Mouse (Mus musculus): ENCODE data around the gene 4933427I04Rik. TPM values are rescaled to one million over a fixed set of nuclear protein-coding genes. Genes with fewer than 3 reads are reported as not detected.
A peak's percentile ranks its signal among the peaks of the same experiment; 100 is the strongest.

The 4933427I04Rik gene
- not detected for polyA plus RNA-seq (2017; shearing (Covaris generic))

DNA sequence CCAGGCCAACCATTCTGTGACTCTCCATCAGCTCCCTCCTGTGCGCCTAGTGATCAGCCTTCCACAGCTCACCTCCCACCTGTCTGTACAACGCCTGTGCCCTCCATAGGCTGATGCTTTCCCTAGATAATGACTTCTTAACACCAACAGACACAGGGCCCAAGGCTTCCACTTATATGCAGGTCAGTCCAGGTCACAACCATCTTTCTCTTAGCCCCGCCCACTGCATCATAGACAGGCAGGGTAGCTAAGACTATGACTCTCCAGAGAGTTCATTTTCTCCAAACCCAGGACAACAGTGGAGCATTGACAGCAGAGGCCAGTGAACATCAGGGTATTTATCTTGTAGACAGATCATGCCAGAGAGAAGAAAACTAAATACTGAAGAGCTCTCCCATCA is at the start of gene 4933427I04Rik:
TSS of gene 4933427I04Rik (plus strand) at position 301 of the 400 bp plus-strand sequence.
- no peak for ATAC-seq

DNA sequence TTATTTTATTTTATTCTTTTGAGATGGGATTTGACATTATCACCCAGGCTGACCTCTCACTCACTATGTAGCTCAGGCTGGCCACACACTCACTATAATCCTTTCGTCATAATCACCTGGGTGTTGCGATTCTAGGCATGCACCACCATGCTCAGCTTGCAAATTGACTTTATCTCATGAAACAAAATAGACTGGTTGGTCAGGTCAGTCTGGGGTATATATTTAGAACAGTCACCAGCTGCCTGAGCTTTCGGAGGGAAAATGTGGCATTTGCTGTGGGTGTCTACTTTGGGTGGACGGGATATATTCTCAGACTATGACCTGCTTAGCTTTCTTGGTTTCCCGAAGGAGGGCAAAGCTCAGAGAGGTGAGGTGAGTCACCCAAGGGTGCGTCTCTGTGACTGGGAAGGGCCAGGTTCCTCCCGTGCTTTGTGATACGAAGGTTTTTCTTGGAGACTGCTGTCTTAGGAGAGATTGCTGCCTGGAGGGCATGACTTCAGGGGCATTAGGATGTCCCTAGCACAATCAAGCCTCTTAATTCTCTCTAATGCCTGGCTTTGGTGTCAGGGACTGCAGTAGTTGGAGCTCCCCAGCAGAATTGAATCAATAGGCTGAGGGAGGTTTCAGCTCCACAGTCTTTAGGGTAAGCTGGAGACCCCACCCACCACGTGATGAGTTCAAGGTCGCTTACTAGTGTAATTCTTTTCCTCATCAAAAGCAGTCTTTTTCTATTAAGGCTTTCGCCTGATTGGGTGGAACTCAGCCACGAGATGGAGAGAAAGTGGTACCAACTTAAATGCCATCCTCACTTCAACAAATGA is 48.8 kb upstream of the 4933427I04Rik start:
- ATAC-seq = no peak

GRCm38 (mm10) chr4:123812525-123812924 is 47.0 kb upstream of the 4933427I04Rik start:
- ATAC-seq = no peak

DNA sequence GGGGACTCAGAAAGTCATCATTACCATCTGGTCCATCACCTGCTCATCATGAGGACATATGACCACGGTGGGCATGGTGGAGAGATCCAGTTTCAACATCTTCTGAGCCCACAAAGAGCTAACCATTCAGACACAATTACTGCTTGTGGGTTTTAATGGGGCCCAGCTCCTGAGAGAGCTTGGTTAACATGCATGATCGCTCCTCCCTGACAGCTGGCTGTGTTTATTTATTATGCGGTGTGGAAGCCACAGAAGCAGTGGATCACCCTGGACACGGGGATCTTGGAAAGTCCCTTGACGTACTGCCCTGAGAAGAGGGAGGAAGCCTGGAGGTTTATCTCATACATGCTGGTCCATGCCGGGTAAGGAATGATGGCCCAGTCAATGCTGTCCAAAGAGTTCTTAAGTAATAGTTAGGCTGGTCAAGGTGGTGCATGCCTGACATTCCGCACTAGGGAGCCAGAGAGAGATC is 45.4 kb upstream of the 4933427I04Rik start:
- ATAC-seq = no peak

GRCm38 (mm10) chr4:123819093-123819610 is 40.3 kb upstream of the 4933427I04Rik start:
- ATAC-seq = no peak

DNA sequence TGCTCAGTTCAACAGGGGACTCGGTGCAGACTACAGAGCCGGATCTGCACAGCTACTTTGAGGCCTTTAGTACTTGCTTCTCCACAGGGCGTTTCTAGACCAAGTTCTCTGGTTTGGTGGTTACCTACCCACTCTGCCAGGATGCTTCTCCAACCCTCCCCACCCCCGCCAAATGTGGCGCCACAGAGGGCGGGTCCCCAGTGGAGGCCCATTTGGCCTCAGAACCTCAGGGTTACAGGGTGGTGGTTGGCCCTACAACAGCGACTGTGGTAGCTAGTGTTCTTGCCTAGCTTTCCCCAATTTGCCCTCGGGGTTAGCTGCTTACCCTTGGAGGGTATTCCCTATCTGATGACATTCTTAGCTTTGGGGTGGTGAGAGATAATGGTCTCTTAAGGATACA is 17.4 kb upstream of the 4933427I04Rik start:
- no peak for ATAC-seq

DNA sequence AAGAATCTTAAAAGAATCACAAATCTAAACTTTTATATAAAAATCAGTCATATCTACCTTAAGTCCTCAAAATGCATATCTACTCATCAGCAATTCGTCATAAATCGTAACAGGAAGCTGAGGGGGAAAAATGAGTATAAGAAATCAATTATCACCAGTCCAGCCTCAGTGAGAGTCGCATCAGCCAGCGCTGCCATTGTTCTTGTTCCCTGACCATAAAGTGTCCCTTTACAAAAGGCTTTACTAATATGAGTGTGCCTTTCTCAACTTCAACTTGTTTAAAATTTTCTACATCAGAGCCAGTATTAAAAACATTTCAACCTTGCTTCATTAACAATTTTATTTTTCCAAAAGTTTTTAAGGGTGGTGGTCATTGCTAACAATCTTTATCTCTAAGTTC is 2.6 kb upstream of the 4933427I04Rik start:
- no peak for ATAC-seq

- no peak for ATAC-seq
These were observed 1.4 kb upstream of the 4933427I04Rik start for GRCm38 (mm10) chr4:123858090-123858489.

GRCm38 (mm10) chr4:123859803-123860202 is 324 bp downstream of the 4933427I04Rik start:
- ATAC-seq = no peak

DNA sequence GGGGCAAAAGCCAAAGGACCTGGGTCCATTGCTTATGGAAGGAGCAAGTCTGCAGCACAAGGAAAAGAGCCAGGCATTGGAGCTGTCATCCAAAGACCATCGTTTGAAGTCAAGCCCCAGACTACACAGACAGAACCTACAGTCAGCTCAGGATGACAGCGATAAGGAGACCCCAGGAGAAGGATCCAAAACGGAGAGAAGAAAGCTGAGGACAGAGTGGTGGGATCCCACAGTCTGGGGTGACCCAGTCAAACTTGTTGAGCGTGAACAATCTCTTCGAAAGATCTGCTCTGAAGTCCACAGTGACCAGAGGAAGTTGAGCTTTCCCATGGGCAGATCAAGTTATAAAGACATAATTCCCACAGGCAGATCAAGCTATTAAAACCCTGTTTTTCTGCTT is 1.1 kb downstream of the 4933427I04Rik start:
- no peak for ATAC-seq

DNA sequence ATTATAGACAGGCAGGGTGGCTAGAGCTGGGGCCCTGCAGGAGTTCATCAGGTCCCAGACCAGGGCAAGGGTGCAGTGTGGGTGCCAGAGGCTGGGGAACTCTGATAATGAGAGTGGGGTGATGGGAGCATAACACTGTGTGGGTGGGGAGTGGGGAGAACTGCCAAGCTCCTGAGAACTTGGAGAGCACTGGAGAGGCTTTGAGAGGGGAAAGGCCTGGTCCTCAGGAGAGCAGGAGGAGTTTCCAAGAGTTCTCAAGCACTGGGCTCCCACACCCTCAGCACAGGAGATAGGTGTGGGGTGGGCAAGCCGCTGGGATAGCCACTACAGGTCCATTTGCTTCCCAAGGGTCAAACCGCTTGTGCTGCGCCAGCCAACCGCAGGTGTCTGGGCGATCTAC is 34.2 kb downstream of the 4933427I04Rik start:
- no peak for ATAC-seq

- ATAC-seq = no peak
These were observed 34.8 kb downstream of the 4933427I04Rik start for GRCm38 (mm10) chr4:123894295-123894694.

DNA sequence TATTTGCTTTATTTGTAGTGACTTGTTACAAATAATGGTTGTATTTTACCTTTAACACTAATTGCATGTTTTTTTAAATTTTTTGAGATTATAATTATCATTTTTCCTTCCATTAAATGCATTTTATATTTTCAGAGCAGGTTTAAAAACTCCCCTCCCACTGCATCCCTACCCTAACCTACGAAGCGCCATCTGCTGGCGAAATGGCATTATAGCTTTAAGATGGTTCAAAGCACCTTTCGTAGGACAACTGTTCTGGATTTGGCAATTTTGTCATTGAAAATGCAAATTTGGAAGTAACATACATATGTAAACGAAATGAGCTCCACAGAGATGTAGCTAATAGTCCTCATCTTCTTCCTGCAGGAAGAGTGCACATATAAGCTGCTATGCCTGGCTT is 39.2 kb downstream of the 4933427I04Rik start:
- ATAC-seq = peak; percentile 61

- no peak for ATAC-seq
These were observed 44.0 kb downstream of the 4933427I04Rik start for GRCm38 (mm10) chr4:123903432-123903831.

DNA sequence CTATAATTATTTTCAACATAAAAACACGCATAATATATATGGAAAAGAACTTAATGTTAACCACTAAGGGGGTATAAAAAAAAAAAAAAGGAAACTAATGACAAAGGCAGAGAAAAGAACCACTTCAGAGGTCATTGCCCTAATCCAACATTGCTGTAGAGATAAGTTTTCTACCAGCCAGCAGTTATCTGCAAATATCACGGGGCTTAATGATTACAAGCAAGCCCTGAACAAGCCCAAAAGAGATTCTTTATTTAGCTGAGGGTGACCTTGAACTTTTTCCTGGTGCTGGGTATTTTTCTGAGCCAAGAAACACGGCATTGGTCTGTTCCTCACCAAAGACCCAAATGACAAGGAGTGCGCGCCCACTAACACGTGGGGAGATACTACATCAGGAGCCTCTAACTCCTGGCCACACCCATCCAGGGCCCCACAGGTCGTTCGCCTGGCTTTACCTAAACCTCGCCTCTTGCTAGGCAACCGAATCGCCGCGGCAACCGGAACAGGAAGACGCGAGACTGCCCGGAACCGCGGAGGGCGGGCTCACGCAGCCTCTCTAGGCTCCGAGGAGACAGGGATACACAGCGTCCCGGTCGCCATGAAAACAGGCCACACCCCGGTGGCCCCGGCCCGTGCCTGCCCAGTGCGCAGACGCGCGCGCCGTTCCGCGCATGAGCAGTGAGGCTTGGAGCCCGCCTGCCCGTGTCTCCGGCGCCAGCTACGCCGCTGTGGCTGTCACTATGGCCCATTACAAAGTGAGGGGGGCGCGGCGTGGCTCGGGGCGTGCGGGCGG is 45.0 kb downstream of the 4933427I04Rik start, which contains the start of gene Mycbp:
TSS of gene Mycbp (plus strand) at position 500 of the 793 bp plus-strand sequence.
- peak; percentile 99 for ATAC-seq

GRCm38 (mm10) chr4:123905126-123905668 is 45.7 kb downstream of the 4933427I04Rik start:
- ATAC-seq = no peak

GRCm38 (mm10) chr4:123911503-123911902 is 52.0 kb downstream of the 4933427I04Rik start:
- no peak for ATAC-seq

GRCm38 (mm10) chr4:123912431-123912830 is 53.0 kb downstream of the 4933427I04Rik start:
- no peak for ATAC-seq

All from activated CD4-positive, CD25-positive, alpha-beta regulatory T cell, adult 4 months (primary cell).